Mouse (Mus musculus) lung, adult 2 months (tissue): Measurements from ENCODE around the gene Elp6.

ENCODE experiments used
- CTCF ChIP-seq: fragments of 200-500 bp; IDR thresholded peaks from 2 replicates; pipeline ENCODE4 v1.5.1; 2011; ENCODE audit warnings: mild to moderate bottlenecking, low read length, control low read depth; ENCODE audit not compliant: insufficient read depth
- POLR2A ChIP-seq: fragments of 200-500 bp; IDR thresholded peaks from 2 replicates; pipeline ENCODE4 v1.6.1; 2011; ENCODE audit warnings: low read depth, mild to moderate bottlenecking, control low read depth, low read length, borderline replicate concordance; ENCODE audit errors: extremely low read depth

- no peak for TF ChIP-seq CTCF
- no peak for TF ChIP-seq POLR2A
Measured at GRCm38 (mm10) chr9:110333896-110334259, 28.9 kb downstream of the Elp6 start.
